Mouse (Mus musculus): ENCODE results near the gene Dync2li1. TPM values are rescaled to one million over a fixed set of nuclear protein-coding genes. Genes with fewer than 3 reads are reported as not detected.

The Dync2li1 gene
- polyA plus RNA-seq, 1 experiment from 2014 or later: 33.8 TPM

DNA sequence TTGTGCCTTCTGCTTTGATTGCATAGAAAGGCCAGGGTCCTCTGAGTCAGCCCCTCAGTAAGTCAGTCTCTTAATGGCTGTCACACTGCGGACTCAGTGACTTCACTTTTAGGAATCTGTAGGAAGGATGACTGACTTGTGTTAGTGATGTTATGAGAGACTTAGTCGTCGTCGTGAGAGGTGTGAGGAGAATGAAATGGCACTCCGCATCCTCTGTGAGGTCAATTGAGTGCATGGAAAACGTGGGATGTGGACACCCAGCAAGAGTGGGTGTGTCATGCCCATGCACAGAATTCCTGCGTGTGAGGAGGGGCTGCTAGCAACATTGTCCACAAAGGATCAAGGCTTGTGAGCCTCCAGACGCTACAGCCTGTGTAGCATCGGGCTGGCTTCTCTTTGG lies 2.3 kb downstream of the Dync2li1 start:
- H3K27me3 ChIP-seq (ENCODE audit: insufficient read depth, low read length): no peaks in the 10 kb centered on the region
- H3K4me2 ChIP-seq: no peak overlapping the region
- DNase-seq (no peak), ATAC-seq (ENCODE audit: insufficient read depth) (no peak)
- H3K9me3 ChIP-seq (ENCODE audit: low read depth, low read length): no peaks in the 10 kb centered on the region
- peaks cover 3% of the 10 kb centered on the region; the same call in 1 of the 2 replicates for H3K36me3 ChIP-seq (ENCODE audit: insufficient read depth)
- peaks cover 3% of the 10 kb centered on the region; the same call in 1 of the 2 replicates for H3K4me1 ChIP-seq (ENCODE audit: insufficient read depth)
- no peak overlapping the region for H3K27ac ChIP-seq (ENCODE audit: low read depth)
- no peak overlapping the region for H3K9ac ChIP-seq
- H3K4me3 ChIP-seq (ENCODE audit: low read depth, low read length): no peak overlapping the region
- no peak for TF ChIP-seq CTCF (IDR thresholded peaks at IDR 0.05; ENCODE audit: low read depth)
- whole genome bisulfite sequencing: 55% methylated on average over 9 of the region's 9 CpGs

DNA sequence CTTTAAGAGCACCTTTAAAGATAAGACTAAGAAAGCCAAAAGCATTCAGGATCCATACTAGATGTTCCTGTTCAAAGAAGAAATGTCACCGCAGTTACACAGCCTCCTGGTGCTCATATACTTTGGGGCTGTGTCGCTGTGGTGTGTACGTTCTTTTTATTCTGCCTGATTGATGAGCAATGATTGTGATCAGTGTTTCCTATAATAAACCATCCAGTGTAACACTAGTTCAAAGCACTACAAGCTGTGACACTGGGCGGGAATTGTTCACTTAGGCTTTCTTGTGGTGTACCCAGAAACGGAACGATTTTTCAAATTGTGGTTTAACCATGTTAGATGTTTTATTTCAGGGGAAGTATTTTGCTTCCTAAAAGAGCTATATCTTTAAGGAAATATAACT lies 5.5 kb downstream of the Dync2li1 start:
- Histone ChIP-seq H3K36me3 (ENCODE audit: insufficient read depth) (peaks cover 3% of the 10 kb centered on the region; the same call in 1 of the 2 replicates), H3K27me3 (ENCODE audit: insufficient read depth, low read length) (no peaks in the 10 kb centered on the region), H3K4me3 (ENCODE audit: low read depth, low read length) (no peak overlapping the region), H3K9me3 (ENCODE audit: low read depth, low read length) (no peaks in the 10 kb centered on the region), H3K27ac (ENCODE audit: low read depth) (no peak overlapping the region), H3K4me2 (no peak overlapping the region), H3K4me1 (ENCODE audit: insufficient read depth) (peaks cover 2% of the 10 kb centered on the region; the same call in 1 of the 2 replicates), H3K9ac (no peak overlapping the region)
- no peak for TF ChIP-seq CTCF (IDR thresholded peaks at IDR 0.05; ENCODE audit: low read depth)
- DNase-seq (no peak), ATAC-seq (ENCODE audit: insufficient read depth) (no peak)
- 88% methylated on average over 6 of the region's 6 CpGs for WGBS

DNA sequence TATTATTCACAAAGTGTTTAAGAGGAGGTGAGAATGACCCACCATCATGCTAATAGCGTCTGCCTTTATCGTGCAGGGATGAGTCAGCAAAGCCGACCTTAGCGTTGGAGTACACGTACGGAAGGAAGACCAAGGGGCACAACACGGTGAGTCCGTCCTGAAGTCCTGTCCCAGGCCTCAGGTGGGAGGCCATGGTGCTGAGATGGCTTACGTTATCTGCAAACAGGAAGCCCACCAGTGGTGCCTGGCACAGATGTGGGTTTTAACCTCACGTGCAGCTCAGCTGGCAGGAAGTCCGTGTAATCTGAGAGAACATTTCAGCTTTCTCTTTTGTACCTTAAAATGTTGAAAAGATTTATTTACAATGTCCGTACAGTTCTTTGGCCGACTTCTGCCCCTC lies 7.1 kb downstream of the Dync2li1 start:
- H3K27me3 ChIP-seq (ENCODE audit: insufficient read depth, low read length): no peaks in the 10 kb centered on the region
- no peak overlapping the region for H3K9ac ChIP-seq
- H3K4me2 ChIP-seq: no peak overlapping the region
- 67% methylated on average over 13 of the region's 13 CpGs for WGBS
- H3K9me3 ChIP-seq (ENCODE audit: low read depth, low read length): no peaks in the 10 kb centered on the region
- H3K4me1 ChIP-seq (ENCODE audit: insufficient read depth): no peaks in the 10 kb centered on the region
- no peak overlapping the region for H3K4me3 ChIP-seq (ENCODE audit: low read depth, low read length)
- no peak overlapping the region for H3K27ac ChIP-seq (ENCODE audit: low read depth)
- H3K36me3 ChIP-seq (ENCODE audit: insufficient read depth): peaks cover 3% of the 10 kb centered on the region; the same call in 1 of the 2 replicates
- DNase-seq (no peak), ATAC-seq (ENCODE audit: insufficient read depth) (no peak)
- TF ChIP-seq CTCF (IDR thresholded peaks at IDR 0.05; ENCODE audit: low read depth): no peak

DNA sequence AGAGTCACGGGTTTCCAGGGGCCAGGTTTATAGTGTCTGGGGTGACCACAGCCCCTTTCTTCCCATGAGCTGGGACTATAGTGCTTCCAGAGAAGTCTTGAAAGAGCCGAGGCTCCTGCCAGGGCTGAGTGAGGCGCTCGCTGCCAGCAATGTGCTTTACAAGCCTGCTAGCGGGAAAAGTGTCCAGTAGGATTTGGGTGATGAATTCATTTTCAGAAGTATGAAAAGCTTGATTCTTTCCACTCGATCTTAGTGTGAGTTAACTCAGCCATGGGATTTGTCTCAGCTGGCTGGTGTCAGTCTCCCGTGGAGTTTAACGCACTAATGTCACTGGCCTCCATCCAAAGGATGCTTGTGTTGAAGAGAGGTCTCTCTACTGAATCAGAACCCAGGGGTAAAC lies 10.0 kb downstream of the Dync2li1 start:
- Histone ChIP-seq H3K27me3 (ENCODE audit: insufficient read depth, low read length) (no peaks in the 10 kb centered on the region), H3K4me3 (ENCODE audit: low read depth, low read length) (no peak overlapping the region), H3K4me2 (no peak overlapping the region), H3K36me3 (ENCODE audit: insufficient read depth) (peaks cover 3% of the 10 kb centered on the region; the same call in 1 of the 2 replicates), H3K9ac (no peak overlapping the region), H3K27ac (ENCODE audit: low read depth) (no peak overlapping the region), H3K4me1 (ENCODE audit: insufficient read depth) (0 out of 2 replicates have a peak, but pooled peaks cover 2% of the 10 kb centered on the region), H3K9me3 (ENCODE audit: low read depth, low read length) (no peaks in the 10 kb centered on the region)
- no peak for DNase-seq
- WGBS: 52% methylated on average over 8 of the region's 8 CpGs
- TF ChIP-seq CTCF (IDR thresholded peaks at IDR 0.05; ENCODE audit: low read depth): no peak
- ATAC-seq (ENCODE audit: insufficient read depth): no peak

DNA sequence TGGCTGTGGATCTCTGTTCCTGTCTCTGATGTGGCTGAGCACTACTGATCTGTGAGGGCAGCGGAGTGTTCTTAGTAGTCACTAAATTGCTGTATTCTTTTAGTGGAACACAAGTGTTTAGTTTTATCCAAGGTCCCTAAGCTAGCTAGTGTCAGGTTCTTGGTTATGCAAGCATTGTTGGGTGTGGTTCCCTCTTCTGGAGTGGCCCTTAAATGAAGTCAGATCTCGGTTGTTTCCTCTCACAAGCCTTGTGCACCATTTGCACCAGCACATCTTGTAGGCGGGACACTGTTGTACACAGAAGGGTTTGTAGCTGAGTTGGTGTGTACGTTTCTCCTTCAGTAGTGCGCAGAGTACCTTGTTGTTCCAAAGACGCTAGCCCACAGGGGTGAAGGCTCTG lies 11.7 kb downstream of the Dync2li1 start:
- Histone ChIP-seq H3K27ac (ENCODE audit: low read depth) (no peak overlapping the region), H3K36me3 (ENCODE audit: insufficient read depth) (no peaks in the 10 kb centered on the region), H3K9ac (no peak overlapping the region), H3K27me3 (ENCODE audit: insufficient read depth, low read length) (no peaks in the 10 kb centered on the region), H3K9me3 (ENCODE audit: low read depth, low read length) (no peaks in the 10 kb centered on the region), H3K4me2 (no peak overlapping the region), H3K4me1 (ENCODE audit: insufficient read depth) (0 out of 2 replicates have a peak, but pooled peaks cover 2% of the 10 kb centered on the region), H3K4me3 (ENCODE audit: low read depth, low read length) (no peak overlapping the region)
- no peak for ATAC-seq (ENCODE audit: insufficient read depth)
- no peak for TF ChIP-seq CTCF (IDR thresholded peaks at IDR 0.05; ENCODE audit: low read depth)
- WGBS: 87% methylated on average over 6 of the region's 6 CpGs
- DNase-seq: no peak

DNA sequence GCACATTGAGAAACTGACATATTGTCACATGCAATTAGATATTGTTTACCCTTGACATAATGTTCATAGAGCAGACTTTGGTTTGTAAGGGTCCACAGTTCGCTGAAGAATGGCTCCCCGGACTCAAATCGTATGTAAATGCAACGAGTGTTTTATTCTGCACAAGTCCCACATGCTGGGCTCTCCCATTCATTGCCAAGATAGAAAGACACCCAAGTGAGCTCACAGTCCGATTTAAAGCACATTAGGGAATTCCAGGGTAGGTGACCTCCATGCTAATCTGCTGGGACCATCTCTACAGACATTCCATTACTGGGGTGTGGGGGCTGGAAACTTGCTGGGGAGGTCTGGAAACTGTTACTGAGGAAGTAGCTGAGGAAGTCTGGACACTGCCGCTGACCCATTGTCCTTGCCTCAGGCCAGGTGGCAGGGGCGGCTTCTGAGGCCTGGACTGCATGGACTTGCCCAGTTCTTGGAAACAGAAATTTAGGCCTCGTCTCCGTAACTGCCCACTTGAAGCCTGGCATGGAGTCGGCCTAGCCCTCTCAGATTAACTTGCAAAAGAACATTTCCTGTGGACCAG lies 13.6 kb downstream of the Dync2li1 start:
- Histone ChIP-seq H3K4me1 (ENCODE audit: insufficient read depth) (0 out of 2 replicates have a peak, but pooled peaks cover 2% of the 10 kb centered on the region), H3K9ac (no peak overlapping the region), H3K9me3 (ENCODE audit: low read depth, low read length) (no peaks in the 10 kb centered on the region), H3K27me3 (ENCODE audit: insufficient read depth, low read length) (no peaks in the 10 kb centered on the region), H3K4me2 (no peak overlapping the region), H3K36me3 (ENCODE audit: insufficient read depth) (no peaks in the 10 kb centered on the region), H3K4me3 (ENCODE audit: low read depth, low read length) (no peak overlapping the region), H3K27ac (ENCODE audit: low read depth) (no peak overlapping the region)
- ATAC-seq (ENCODE audit: insufficient read depth) (no peak), DNase-seq (no peak)
- no peak for TF ChIP-seq CTCF (IDR thresholded peaks at IDR 0.05; ENCODE audit: low read depth)
- WGBS: 71% methylated on average over 10 of the region's 10 CpGs

DNA sequence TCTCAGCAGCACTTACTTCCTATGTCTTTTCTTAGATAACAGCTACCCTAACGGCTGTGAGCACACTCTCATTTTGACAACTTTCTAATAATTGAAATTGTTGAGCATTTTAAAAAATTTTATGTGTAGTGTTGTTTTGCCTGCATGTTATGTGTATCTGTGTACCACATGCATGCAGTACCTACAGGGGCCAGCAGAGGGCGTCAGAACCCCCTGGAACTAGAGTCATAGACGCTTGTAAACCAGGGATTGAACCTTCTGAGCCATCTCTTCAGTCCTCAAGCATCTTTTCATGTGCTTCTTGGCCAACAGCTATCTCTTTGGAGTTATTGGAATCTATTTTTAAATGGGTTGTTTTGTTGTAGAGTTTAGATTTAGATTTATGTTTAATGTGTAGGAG lies 15.6 kb downstream of the Dync2li1 start:
- Histone ChIP-seq H3K27ac (ENCODE audit: low read depth) (no peak overlapping the region), H3K4me1 (ENCODE audit: insufficient read depth) (0 out of 2 replicates have a peak, but pooled peaks cover 2% of the 10 kb centered on the region), H3K4me2 (no peak overlapping the region), H3K9me3 (ENCODE audit: low read depth, low read length) (no peaks in the 10 kb centered on the region), H3K9ac (no peak overlapping the region), H3K27me3 (ENCODE audit: insufficient read depth, low read length) (no peaks in the 10 kb centered on the region), H3K36me3 (ENCODE audit: insufficient read depth) (no peaks in the 10 kb centered on the region), H3K4me3 (ENCODE audit: low read depth, low read length) (no peak overlapping the region)
- peak; percentile 73 for DNase-seq
- 36% methylated on average over 3 of the region's 3 CpGs for WGBS
- no peak for ATAC-seq (ENCODE audit: insufficient read depth)
- peak; percentile 75 for TF ChIP-seq CTCF (IDR thresholded peaks at IDR 0.05; ENCODE audit: low read depth)
